Mouse (Mus musculus) MEL (cell line): ENCODE results near the gene Lrp11. TPM values are rescaled to one million over a fixed set of nuclear protein-coding genes. Genes with fewer than 3 reads are reported as not detected.

ENCODE experiments used
- DNase-seq: peaks from one replicate; pipeline ENCODE4 v3.0.0; 2011; ENCODE audit warnings: low read depth, low spot score
- H3K27ac ChIP-seq: 2 replicates; pipeline ENCODE4 v1.5.1; 2012; ENCODE audit warnings: low read depth, mild to moderate bottlenecking, control low read depth, low read length, moderate library complexity; ENCODE audit not compliant: control insufficient read depth
- H3K27me3 ChIP-seq, 2 experiments: fragments of 150-350 bp in 1 of 2; sonication (generic) in 1 of 2; 2 replicates each; pipeline ENCODE4 v1.6.1; 2012; ENCODE audit warnings: low read length in 2 of 2, mild to moderate bottlenecking in 2 of 2, improper control_type of control experiment in 1 of 2, moderate library complexity in 1 of 2; ENCODE audit not compliant: insufficient read depth in 2 of 2, control insufficient read depth in 1 of 2
- H3K36me3 ChIP-seq, 2 experiments: 2 replicates each; pipeline ENCODE4 v1.6.1; 2012 to 2014; ENCODE audit warnings: low read length in 2 of 2, improper control_type of control experiment in 1 of 2, inconsistent platforms in 1 of 2, mild to moderate bottlenecking in 1 of 2; ENCODE audit not compliant: insufficient read depth in 2 of 2, control insufficient read depth in 1 of 2
- H3K4me1 ChIP-seq, 2 experiments: fragments of 150-350 bp in 1 of 2; sonication (generic) in 1 of 2; 2 replicates each; pipeline ENCODE4 v1.6.1; 2012; ENCODE audit warnings: low read length in 2 of 2, improper control_type of control experiment in 1 of 2, mild to moderate bottlenecking in 1 of 2; ENCODE audit not compliant: insufficient read depth in 2 of 2, control insufficient read depth in 1 of 2
- H3K4me3 ChIP-seq, 2 experiments: fragments of 150-350 bp in 1 of 2; sonication (generic) in 1 of 2; 2 replicates each; pipeline ENCODE4 v1.5.1; 2012; ENCODE audit warnings: low read depth in 2 of 2, low read length in 2 of 2, mild to moderate bottlenecking in 2 of 2, moderate library complexity in 2 of 2, control low read depth in 1 of 2, improper control_type of control experiment in 1 of 2; ENCODE audit not compliant: control insufficient read depth in 1 of 2, insufficient read depth in 1 of 2
- H3K79me2 ChIP-seq: 2 replicates; pipeline ENCODE4 v1.6.1; 2012; ENCODE audit warnings: mild to moderate bottlenecking, low read length, moderate library complexity; ENCODE audit not compliant: control insufficient read depth, poor library complexity, insufficient read depth
- H3K9ac ChIP-seq: 2 replicates; pipeline ENCODE4 v1.6.1; 2012; ENCODE audit warnings: low read depth, mild to moderate bottlenecking, control low read depth, low read length, moderate library complexity; ENCODE audit not compliant: control insufficient read depth, poor library complexity, severe bottlenecking
- H3K9me3 ChIP-seq: fragments of 150-350 bp; sonication (generic); replicated peaks from 2 replicates; pipeline ENCODE4 v1.6.1; 2012; ENCODE audit warnings: mild to moderate bottlenecking, low read length, improper control_type of control experiment, moderate library complexity; ENCODE audit not compliant: insufficient read depth
- BHLHE40 ChIP-seq: IDR thresholded peaks from 2 replicates; pipeline ENCODE4 v1.6.1; 2012; ENCODE audit warnings: low read depth, mild to moderate bottlenecking, inconsistent platforms, low read length, improper control_type of control experiment, borderline replicate concordance
- CHD1 ChIP-seq: IDR thresholded peaks from 2 replicates; pipeline ENCODE4 v1.6.1; 2012; ENCODE audit warnings: low read depth, mild to moderate bottlenecking, inconsistent platforms, low read length, improper control_type of control experiment
- CHD2 ChIP-seq: IDR thresholded peaks from 2 replicates; pipeline ENCODE4 v1.6.1; 2011; ENCODE audit warnings: low read length, improper control_type of control experiment
- CTCF ChIP-seq, 3 experiments: IDR thresholded peaks in 2 of 3; conservative IDR thresholded peaks in 1 of 3; 2 replicates each; pipeline ENCODE4 v1.5.1; 2011 to 2012; ENCODE audit warnings: low read length in 3 of 3, low read depth in 2 of 3, mild to moderate bottlenecking in 2 of 3, improper control_type of control experiment in 1 of 3, inconsistent platforms in 1 of 3, mixed read lengths in 1 of 3, moderate library complexity in 1 of 3; ENCODE audit not compliant: control insufficient read depth in 1 of 3, insufficient read depth in 1 of 3, poor library complexity in 1 of 3, severe bottlenecking in 1 of 3
- E2F4 ChIP-seq: IDR thresholded peaks from 2 replicates; pipeline ENCODE4 v1.6.1; 2011; ENCODE audit warnings: low read depth, low read length, improper control_type of control experiment, borderline replicate concordance
- ELF1 ChIP-seq: IDR thresholded peaks from 2 replicates; pipeline ENCODE4 v1.6.1; 2014; ENCODE audit warnings: low read depth, mild to moderate bottlenecking, inconsistent platforms, low read length, improper control_type of control experiment, moderate library complexity
- EP300 ChIP-seq, 2 experiments: IDR thresholded peaks; 2 replicates each; pipeline ENCODE4 v1.6.1; 2011; ENCODE audit warnings: improper control_type of control experiment in 2 of 2, low read length in 2 of 2, low read depth in 1 of 2, mild to moderate bottlenecking in 1 of 2
- ETS1 ChIP-seq: IDR thresholded peaks from 2 replicates; pipeline ENCODE4 v1.6.1; 2012; ENCODE audit warnings: low read depth, mild to moderate bottlenecking, inconsistent platforms, low read length, improper control_type of control experiment, moderate library complexity
- GABPA ChIP-seq: IDR thresholded peaks from 2 replicates; pipeline ENCODE4 v1.6.1; 2012; ENCODE audit warnings: low read depth, mild to moderate bottlenecking, inconsistent platforms, low read length, improper control_type of control experiment, moderate library complexity
- GATA1 ChIP-seq: IDR thresholded peaks from 2 replicates; pipeline ENCODE4 v1.6.1; 2011; ENCODE audit warnings: low read depth, low read length, improper control_type of control experiment
- HCFC1 ChIP-seq: IDR thresholded peaks from 2 replicates; pipeline ENCODE4 v1.6.1; 2012; ENCODE audit warnings: low read depth, mild to moderate bottlenecking, inconsistent platforms, low read length, improper control_type of control experiment, moderate library complexity
- JUND ChIP-seq: IDR thresholded peaks from 2 replicates; pipeline ENCODE4 v1.6.1; 2011; ENCODE audit warnings: low read depth, mild to moderate bottlenecking, improper control_type of control experiment, low read length
- KAT2A ChIP-seq: conservative IDR thresholded peaks from 2 replicates; pipeline ENCODE4 v1.6.1; 2012; ENCODE audit warnings: low read depth, low read length, improper control_type of control experiment, inconsistent platforms
- MAFK ChIP-seq: IDR thresholded peaks from 2 replicates; pipeline ENCODE4 v1.6.1; 2011; ENCODE audit warnings: low read depth, mild to moderate bottlenecking, low read length, improper control_type of control experiment, borderline replicate concordance
- MAX ChIP-seq: IDR thresholded peaks from 2 replicates; pipeline ENCODE4 v1.6.1; 2011; ENCODE audit warnings: low read length, improper control_type of control experiment
- MAZ ChIP-seq: IDR thresholded peaks from 2 replicates; pipeline ENCODE4 v1.6.1; 2012; ENCODE audit warnings: low read depth, mild to moderate bottlenecking, inconsistent platforms, low read length, improper control_type of control experiment
- MEF2A ChIP-seq: IDR thresholded peaks from 2 replicates; pipeline ENCODE4 v1.6.1; 2014; ENCODE audit warnings: low read depth, mild to moderate bottlenecking, inconsistent platforms, low read length, improper control_type of control experiment; ENCODE audit not compliant: poor library complexity, insufficient replicate concordance, severe bottlenecking; ENCODE audit errors: extremely low read depth
- MXI1 ChIP-seq: IDR thresholded peaks from 2 replicates; pipeline ENCODE4 v1.6.1; 2011; ENCODE audit warnings: mild to moderate bottlenecking, low read depth, low read length, improper control_type of control experiment
- MYB ChIP-seq: IDR thresholded peaks from 2 replicates; pipeline ENCODE4 v1.6.1; 2011; ENCODE audit warnings: mild to moderate bottlenecking, low read depth, low read length, improper control_type of control experiment
- MYC ChIP-seq: IDR thresholded peaks from 2 replicates; pipeline ENCODE4 v1.6.1; 2011; ENCODE audit warnings: low read depth, mild to moderate bottlenecking, low read length, improper control_type of control experiment, moderate library complexity
- NELFE ChIP-seq: IDR thresholded peaks from 2 replicates; pipeline ENCODE4 v1.6.1; 2011; ENCODE audit warnings: low read depth, low read length, improper control_type of control experiment
- NRF1 ChIP-seq: IDR thresholded peaks from 2 replicates; pipeline ENCODE4 v1.6.1; 2014; ENCODE audit warnings: low read depth, mild to moderate bottlenecking, inconsistent platforms, low read length, improper control_type of control experiment, moderate library complexity; ENCODE audit not compliant: poor library complexity, insufficient read depth, severe bottlenecking
- POLR2A ChIP-seq, 2 experiments: IDR thresholded peaks; 2 replicates each; pipeline ENCODE4 v1.6.1; 2011 to 2012; ENCODE audit warnings: low read length in 2 of 2, mild to moderate bottlenecking in 2 of 2, control low read depth in 1 of 2, improper control_type of control experiment in 1 of 2, low read depth in 1 of 2, moderate library complexity in 1 of 2; ENCODE audit not compliant: control insufficient read depth in 1 of 2, insufficient read depth in 1 of 2, poor library complexity in 1 of 2
- POLR2AphosphoS2 ChIP-seq: IDR thresholded peaks from 2 replicates; pipeline ENCODE4 v1.6.1; 2011; ENCODE audit warnings: low read length, improper control_type of control experiment
- POLR2AphosphoS5 ChIP-seq: IDR thresholded peaks from 2 replicates; pipeline ENCODE4 v1.6.1; 2012; ENCODE audit warnings: low read depth, borderline replicate concordance, mild to moderate bottlenecking, inconsistent platforms, low read length, moderate library complexity, mixed read lengths
- RAD21 ChIP-seq: IDR thresholded peaks from 2 replicates; pipeline ENCODE4 v1.6.1; 2011; ENCODE audit warnings: mild to moderate bottlenecking, low read depth, low read length, improper control_type of control experiment
- RCOR1 ChIP-seq: IDR thresholded peaks from 2 replicates; pipeline ENCODE4 v1.6.1; 2012; ENCODE audit warnings: low read depth, mild to moderate bottlenecking, inconsistent platforms, low read length, improper control_type of control experiment
- SIN3A ChIP-seq: IDR thresholded peaks from 2 replicates; pipeline ENCODE4 v1.6.1; 2012; ENCODE audit warnings: low read length, improper control_type of control experiment, inconsistent platforms
- SMC3 ChIP-seq: IDR thresholded peaks from 2 replicates; pipeline ENCODE4 v1.6.1; 2011; ENCODE audit warnings: low read depth, low read length, improper control_type of control experiment
- TAL1 ChIP-seq: IDR thresholded peaks from 2 replicates; pipeline ENCODE4 v1.6.1; 2012; ENCODE audit warnings: mild to moderate bottlenecking, inconsistent platforms, low read length, moderate library complexity, mixed read lengths
- TBP ChIP-seq: IDR thresholded peaks from 2 replicates; pipeline ENCODE4 v1.8.0; 2011; ENCODE audit warnings: low read depth, low read length, improper control_type of control experiment
- TCF12 ChIP-seq: IDR thresholded peaks from 2 replicates; pipeline ENCODE4 v1.6.1; 2014; ENCODE audit warnings: low read depth, mild to moderate bottlenecking, inconsistent platforms, low read length, improper control_type of control experiment, moderate library complexity
- USF1 ChIP-seq: IDR thresholded peaks from 2 replicates; pipeline ENCODE4 v1.6.1; 2014; ENCODE audit warnings: low read depth, mild to moderate bottlenecking, inconsistent platforms, low read length, improper control_type of control experiment, moderate library complexity
- USF2 ChIP-seq, 2 experiments: IDR thresholded peaks; 2 replicates each; pipeline ENCODE4 v1.6.1; 2011 to 2012; ENCODE audit warnings: improper control_type of control experiment in 2 of 2, low read length in 2 of 2, borderline replicate concordance in 1 of 2, inconsistent platforms in 1 of 2, low read depth in 1 of 2, mild to moderate bottlenecking in 1 of 2; ENCODE audit not compliant: insufficient read depth in 1 of 2
- ZC3H11A ChIP-seq: IDR thresholded peaks from 2 replicates; pipeline ENCODE4 v1.6.1; 2012; ENCODE audit warnings: low read depth, mild to moderate bottlenecking, inconsistent platforms, low read length, improper control_type of control experiment
- ZKSCAN1 ChIP-seq: IDR thresholded peaks from 2 replicates; pipeline ENCODE4 v1.6.1; 2012; ENCODE audit warnings: low read depth, mild to moderate bottlenecking, inconsistent platforms, low read length, improper control_type of control experiment, moderate library complexity
- ZMIZ1 ChIP-seq: IDR thresholded peaks from 2 replicates; pipeline ENCODE4 v1.6.1; 2012; ENCODE audit warnings: low read depth, mild to moderate bottlenecking, inconsistent platforms, low read length, improper control_type of control experiment, moderate library complexity
- ZNF384 ChIP-seq: IDR thresholded peaks from 2 replicates; pipeline ENCODE4 v1.6.1; 2012; ENCODE audit warnings: low read depth, mild to moderate bottlenecking, inconsistent platforms, low read length, improper control_type of control experiment
- polyA plus RNA-seq, 2 experiments: library from polyadenylated mRNA; stranded (reverse) in 1 of 2; unstranded in 1 of 2; fragments of >175 nt in 1 of 2; fragments of >200 nt in 1 of 2; gene quantifications; 2 replicates each; pipeline versions ENCODE4 v1.2.1 to v1.2.4; 2012; ENCODE audit warnings: low replicate concordance in 2 of 2, low read depth in 1 of 2; ENCODE audit not compliant: insufficient read length in 2 of 2, insufficient read depth in 1 of 2, missing spikeins in 1 of 2
- total RNA-seq: library from RNA; depleted of rRNA; stranded (reverse); fragments of 300-350 nt; gene quantifications from 2 replicates; pipeline ENCODE4 v1.2.3, GENCODE M21; 2012

Lrp11 gene
- total and polyA plus RNA-seq, 3 experiments, result 0.92 to 1.0 TPM; not detected in 1

DNA sequence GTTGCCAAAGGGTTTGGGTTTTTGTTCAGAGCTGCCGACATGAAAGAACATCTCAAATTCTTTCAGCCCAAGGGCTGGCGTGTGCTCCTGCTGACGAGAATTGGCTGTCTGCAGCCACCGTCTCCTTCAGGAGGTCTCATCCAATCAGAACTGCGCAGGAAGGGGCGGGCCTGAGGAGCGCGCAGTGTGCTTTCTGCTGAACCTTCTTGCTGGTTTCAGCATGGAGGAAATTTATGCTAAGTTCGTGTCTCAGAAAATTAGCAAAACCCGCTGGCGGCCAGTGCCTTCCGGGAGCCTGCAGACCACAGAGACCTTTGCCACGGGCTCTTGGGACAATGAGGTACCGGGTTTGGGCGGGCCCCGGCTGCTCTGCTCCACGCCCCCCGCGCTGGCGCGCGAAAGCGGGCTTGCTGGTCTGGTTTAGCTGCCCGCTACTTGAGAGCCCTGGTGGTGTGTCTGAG lies 77.8 kb downstream of the Lrp11 start, which contains the start of gene Nup43:
TSS of gene Nup43 (plus strand) at position 162 of the 461 bp plus-strand sequence.
- peak within 1 kb of the TSS; percentile 98 for H3K9ac ChIP-seq
- peaks cover 26% of the 10 kb centered on the region for H3K79me2 ChIP-seq
- peak within 1 kb of the TSS; percentile 67 to 98 for H3K4me3 ChIP-seq
- H3K36me3 ChIP-seq, result peaks cover 3 to 16% of the 10 kb centered on the region in 2 experiments
- peaks cover 3 to 8% of the 10 kb centered on the region in 2 experiments for H3K4me1 ChIP-seq
- peak within 1 kb of the TSS; percentile 87 for H3K27ac ChIP-seq
- H3K27me3 ChIP-seq, result no peaks in the 10 kb centered on the region
- DNase-seq, result peak; percentile 95
- no peaks in the 10 kb centered on the region for H3K9me3 ChIP-seq
- peak; percentile 90 for TF ChIP-seq HCFC1
- peak; percentile 66 for TF ChIP-seq TCF12
- no peak for TF ChIP-seq RAD21
- peak; percentile 39; the same call in 1 of the 2 replicates for TF ChIP-seq ETS1
- no peak for TF ChIP-seq CHD2
- TF ChIP-seq JUND, result no peak
- no peak for TF ChIP-seq ZKSCAN1
- TF ChIP-seq NRF1, result peak; percentile 62
- TF ChIP-seq USF2 (IDR thresholded peaks at IDR 0.05; ENCODE audit: borderline replicate concordance in 1 of 2, insufficient read depth in 1 of 2, low read depth in 1 of 2, low read length in 2 of 2), result no peak
- no peak for TF ChIP-seq POLR2AphosphoS5
- TF ChIP-seq MAFK, result no peak
- no peak for TF ChIP-seq USF1
- TF ChIP-seq E2F4, result peak; percentile 45; the same call in 1 of the 2 replicates
- peak; percentile 85 for TF ChIP-seq TBP
- peak; percentile 91 for TF ChIP-seq MYC
- TF ChIP-seq RCOR1, result no peak
- peak; percentile 72; the same call in 1 of the 2 replicates for TF ChIP-seq ZMIZ1
- TF ChIP-seq TAL1, result no peak
- TF ChIP-seq MXI1, result peak; percentile 93
- TF ChIP-seq EP300 (IDR thresholded peaks at IDR 0.05; ENCODE audit: low read depth in 1 of 2, low read length in 2 of 2), result no peak
- TF ChIP-seq NELFE, result peak; percentile 88
- no peak for TF ChIP-seq MYB
- TF ChIP-seq CTCF (IDR thresholded peaks at IDR 0.05 in 2 of 3, conservative IDR thresholded peaks at IDR 0.05 in 1 of 3; ENCODE audit: control insufficient read depth in 1 of 3, insufficient read depth in 1 of 3, low read depth in 2 of 3, low read length in 3 of 3, poor library complexity in 1 of 3, severe bottlenecking in 1 of 3), result no peak
- TF ChIP-seq MEF2A, result no peak
- TF ChIP-seq ELF1, result peak; percentile 58
- TF ChIP-seq KAT2A, result peak; percentile 69
- TF ChIP-seq MAZ, result peak; percentile 46; the same call in 1 of the 2 replicates
- TF ChIP-seq MAX, result peak; percentile 70
- peak; percentile 92 for TF ChIP-seq SIN3A
- TF ChIP-seq BHLHE40, result no peak
- TF ChIP-seq ZNF384, result no peak
- no peak for TF ChIP-seq GATA1
- no peak for TF ChIP-seq ZC3H11A
- peak; percentile 49 to 81; a peak in 3 of 4 replicates for TF ChIP-seq POLR2A (IDR thresholded peaks at IDR 0.05; ENCODE audit: control insufficient read depth in 1 of 2, insufficient read depth in 1 of 2, low read depth in 1 of 2, low read length in 2 of 2, poor library complexity in 1 of 2)
- no peak for TF ChIP-seq GABPA
- no peak for TF ChIP-seq CHD1
- peak; percentile 85 for TF ChIP-seq POLR2AphosphoS2
- TF ChIP-seq SMC3, result no peak
